Mouse (Mus musculus) heart, embryonic 10.5 days (tissue): ENCODE measurements at regions not wholly inside any gene's neighbourhood (a gene's known extent, or its start where the extent isn't known, plus 50 kb on each side); places are given as distances from the start of the nearest gene placed in this dataset.

Experiments used
- DNase-seq: peaks from one replicate; pipeline ENCODE4 v3.0.0-alpha.2; 2017; ENCODE audit warnings: low spot score
- H3K27ac ChIP-seq: fragments of 300-500 bp; sonication (generic); 2 replicates; pipeline ENCODE4 v1.5.1; 2016; ENCODE audit warnings: mild to moderate bottlenecking
- H3K27me3 ChIP-seq: fragments of 300-500 bp; sonication (generic); 2 replicates; pipeline ENCODE4 v1.6.1; 2016; ENCODE audit warnings: mild to moderate bottlenecking; ENCODE audit not compliant: poor library complexity, insufficient read depth, severe bottlenecking
- H3K36me3 ChIP-seq: fragments of 300-500 bp; sonication (generic); 2 replicates; pipeline ENCODE4 v1.6.1; 2016; ENCODE audit warnings: mild to moderate bottlenecking, moderate library complexity
- H3K4me1 ChIP-seq: fragments of 300-500 bp; sonication (generic); 2 replicates; pipeline ENCODE4 v1.6.1; 2016; ENCODE audit warnings: mild to moderate bottlenecking
- H3K4me3 ChIP-seq: fragments of 300-500 bp; sonication (generic); 2 replicates; pipeline ENCODE4 v1.5.1; 2016; ENCODE audit warnings: mild to moderate bottlenecking, moderate library complexity
- H3K9me3 ChIP-seq: fragments of 300-500 bp; sonication (generic); 2 replicates; pipeline ENCODE4 v1.6.1; 2016; ENCODE audit warnings: mild to moderate bottlenecking, moderate library complexity
- WGBS: fragments of 180-500 bp; shearing (Covaris S2); methylation state at CpG from one replicate; pipeline ENCODE4 v1.1.7; 2016; 5-methylcytosine and 5-hydroxymethylcytosine counted together

DNA sequence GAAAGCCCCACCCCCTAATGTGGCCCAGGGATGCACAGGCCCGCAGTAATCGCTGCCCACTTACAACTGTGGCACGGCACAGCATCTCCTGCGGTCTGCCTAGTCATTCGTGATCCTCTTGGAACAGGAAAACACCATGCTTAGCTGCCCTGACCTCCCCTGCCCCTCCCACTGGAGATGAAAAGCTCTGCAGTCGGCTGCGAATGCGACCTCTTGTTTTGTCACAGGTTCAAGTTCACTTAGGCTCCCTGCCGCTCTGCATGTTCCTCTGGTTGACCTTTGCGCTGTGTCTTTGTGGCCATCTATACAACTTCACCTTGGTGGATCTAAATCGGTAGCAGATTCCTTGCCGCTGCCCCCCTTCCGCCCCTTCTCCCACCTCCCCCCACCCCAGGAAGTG lies 210.8 kb downstream of the Prdm2 start:
- 36% methylated on average over 13 of the region's 13 CpGs for WGBS
- DNase-seq = no peak
- H3K27ac ChIP-seq = no peak overlapping the region
- H3K4me1 ChIP-seq = peaks cover 5% of the 10 kb centered on the region; the same call in 1 of the 2 replicates
- no peaks in the 10 kb centered on the region for H3K36me3 ChIP-seq
- no peaks in the 10 kb centered on the region for H3K9me3 ChIP-seq
- H3K27me3 ChIP-seq = peaks cover 10% of the 10 kb centered on the region; the same call in 1 of the 2 replicates
- no peak overlapping the region for H3K4me3 ChIP-seq

DNA sequence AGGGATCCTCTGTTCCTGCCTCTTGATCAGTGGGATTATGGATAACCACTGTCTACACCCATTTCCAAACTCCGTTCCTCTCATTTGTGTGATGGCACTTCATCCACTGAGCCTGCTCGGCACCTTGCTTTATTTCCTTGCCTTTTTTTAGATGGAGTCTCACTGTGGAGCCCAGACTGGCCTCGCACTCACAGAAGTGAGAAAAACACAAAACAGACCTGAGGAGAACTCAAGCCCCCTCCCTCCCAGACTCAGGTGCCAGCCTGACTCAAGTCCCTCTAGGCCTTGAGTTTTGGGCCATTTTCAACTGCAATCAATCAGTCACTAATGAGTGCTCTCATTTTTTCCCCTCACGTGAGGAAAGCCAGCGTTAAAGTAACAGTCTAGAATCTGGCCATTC lies 211.3 kb downstream of the Prdm2 start:
- Histone ChIP-seq H3K27me3 (peaks cover 10% of the 10 kb centered on the region; the same call in 1 of the 2 replicates), H3K4me3 (no peak overlapping the region), H3K4me1 (peaks cover 5% of the 10 kb centered on the region; the same call in 1 of the 2 replicates), H3K9me3 (no peaks in the 10 kb centered on the region), H3K36me3 (no peaks in the 10 kb centered on the region), H3K27ac (no peak overlapping the region)
- no peak for DNase-seq
- 56% methylated on average over 5 of the region's 5 CpGs for WGBS

GRCm38 (mm10) chr4:142996406-142996805 lies 216.4 kb downstream of the Prdm2 start:
- Histone ChIP-seq H3K9me3 (no peaks in the 10 kb centered on the region), H3K4me3 (no peak overlapping the region), H3K27ac (no peak overlapping the region), H3K4me1 (no peaks in the 10 kb centered on the region), H3K27me3 (no peaks in the 10 kb centered on the region), H3K36me3 (no peaks in the 10 kb centered on the region)
- 57% methylated on average over 4 of the region's 4 CpGs for WGBS
- DNase-seq = no peak

- Histone ChIP-seq H3K27ac (no peak overlapping the region), H3K4me1 (no peaks in the 10 kb centered on the region), H3K9me3 (no peaks in the 10 kb centered on the region), H3K4me3 (no peak overlapping the region), H3K36me3 (no peaks in the 10 kb centered on the region), H3K27me3 (no peaks in the 10 kb centered on the region)
- DNase-seq = no peak
- WGBS = 60% methylated on average over 4 of the region's 4 CpGs
Measured at GRCm38 (mm10) chr4:142991401-142991800, 221.4 kb downstream of the Prdm2 start.

DNA sequence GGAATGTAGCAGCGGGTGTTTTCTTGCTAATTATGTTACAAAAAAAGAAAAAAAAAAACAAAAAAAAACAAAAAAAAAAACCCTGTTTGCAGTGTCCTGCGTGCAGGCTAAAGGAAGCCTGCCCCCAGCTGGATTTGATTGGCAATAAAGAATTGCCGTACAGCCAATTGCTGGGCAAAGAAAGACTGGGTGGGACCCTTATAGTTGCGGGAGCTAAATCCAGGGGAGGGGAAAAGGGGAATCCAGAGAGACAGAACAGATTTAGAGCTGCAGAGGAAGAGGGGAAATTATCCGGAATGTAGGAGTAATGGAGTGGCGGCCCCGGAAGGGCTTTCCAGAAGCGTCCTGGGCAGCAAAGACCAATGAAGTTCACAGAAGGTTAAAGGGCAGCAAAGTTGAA lies 223.6 kb downstream of the Prdm2 start:
- DNase-seq = no peak
- H3K4me3 ChIP-seq = no peak overlapping the region

DNA sequence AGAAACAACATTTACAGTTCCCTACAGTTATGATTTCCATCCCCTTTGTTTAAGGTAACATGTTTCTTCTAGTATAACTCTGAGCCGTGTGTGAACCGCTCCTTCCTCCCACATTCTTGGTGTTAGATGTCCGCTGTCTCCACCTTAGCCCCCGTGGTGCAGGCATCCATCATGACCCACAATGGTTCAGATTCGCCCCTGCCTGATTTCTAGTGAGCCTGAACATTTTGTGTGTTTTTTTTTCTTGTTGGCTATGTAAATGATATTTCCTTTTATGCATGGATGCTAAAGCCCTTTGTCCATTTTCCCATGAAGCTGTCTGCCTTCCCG lies 229.5 kb downstream of the Prdm2 start:
- Histone ChIP-seq H3K4me3 (no peak overlapping the region), H3K36me3 (no peaks in the 10 kb centered on the region), H3K9me3 (no peaks in the 10 kb centered on the region), H3K4me1 (no peaks in the 10 kb centered on the region), H3K27ac (no peak overlapping the region), H3K27me3 (no peaks in the 10 kb centered on the region)
- no peak for DNase-seq
- WGBS = 70% methylated on average over 6 of the region's 6 CpGs

More for the DNA sequence above, 223.6 kb downstream of the Prdm2 start:
- Histone ChIP-seq H3K4me1 (no peaks in the 10 kb centered on the region), H3K9me3 (no peaks in the 10 kb centered on the region), H3K36me3 (no peaks in the 10 kb centered on the region), H3K27ac (no peak overlapping the region), H3K27me3 (no peaks in the 10 kb centered on the region)
- 8% methylated on average over 8 of the region's 8 CpGs for WGBS

GRCm38 (mm10) chr4:142982585-142983294 lies 230.1 kb downstream of the Prdm2 start:
- no peaks in the 10 kb centered on the region for H3K9me3 ChIP-seq
- DNase-seq = no peak
- 67% methylated on average over 8 of the region's 8 CpGs for WGBS
- H3K36me3 ChIP-seq = no peaks in the 10 kb centered on the region
- no peak overlapping the region for H3K4me3 ChIP-seq
- H3K27ac ChIP-seq = no peak overlapping the region
- no peaks in the 10 kb centered on the region for H3K4me1 ChIP-seq
- H3K27me3 ChIP-seq = no peaks in the 10 kb centered on the region

GRCm38 (mm10) chr4:142975620-142976019 lies 237.2 kb downstream of the Prdm2 start:
- H3K9me3 ChIP-seq = no peaks in the 10 kb centered on the region
- no peaks in the 10 kb centered on the region for H3K27me3 ChIP-seq
- H3K36me3 ChIP-seq = no peaks in the 10 kb centered on the region
- no peak overlapping the region for H3K4me3 ChIP-seq
- H3K4me1 ChIP-seq = no peaks in the 10 kb centered on the region
- DNase-seq = no peak
- 70% methylated on average over 11 of the region's 11 CpGs for whole genome bisulfite sequencing
- no peak overlapping the region for H3K27ac ChIP-seq

GRCm38 (mm10) chr4:142970040-142970439 lies 242.8 kb downstream of the Prdm2 start:
- Histone ChIP-seq H3K27ac (no peak overlapping the region), H3K9me3 (no peaks in the 10 kb centered on the region), H3K27me3 (no peaks in the 10 kb centered on the region), H3K4me3 (no peak overlapping the region), H3K4me1 (no peaks in the 10 kb centered on the region), H3K36me3 (no peaks in the 10 kb centered on the region)
- 84% methylated on average over 4 of the region's 4 CpGs for WGBS
- no peak for DNase-seq

- no peaks in the 10 kb centered on the region for H3K36me3 ChIP-seq
- no peak overlapping the region for H3K27ac ChIP-seq
- no peak overlapping the region for H3K4me3 ChIP-seq
- DNase-seq = no peak
- H3K9me3 ChIP-seq = no peaks in the 10 kb centered on the region
- no peaks in the 10 kb centered on the region for H3K27me3 ChIP-seq
- WGBS = 92% methylated on average over 2 of the region's 2 CpGs
- no peaks in the 10 kb centered on the region for H3K4me1 ChIP-seq
Measured at GRCm38 (mm10) chr4:142967604-142968003, 245.2 kb downstream of the Prdm2 start.

DNA sequence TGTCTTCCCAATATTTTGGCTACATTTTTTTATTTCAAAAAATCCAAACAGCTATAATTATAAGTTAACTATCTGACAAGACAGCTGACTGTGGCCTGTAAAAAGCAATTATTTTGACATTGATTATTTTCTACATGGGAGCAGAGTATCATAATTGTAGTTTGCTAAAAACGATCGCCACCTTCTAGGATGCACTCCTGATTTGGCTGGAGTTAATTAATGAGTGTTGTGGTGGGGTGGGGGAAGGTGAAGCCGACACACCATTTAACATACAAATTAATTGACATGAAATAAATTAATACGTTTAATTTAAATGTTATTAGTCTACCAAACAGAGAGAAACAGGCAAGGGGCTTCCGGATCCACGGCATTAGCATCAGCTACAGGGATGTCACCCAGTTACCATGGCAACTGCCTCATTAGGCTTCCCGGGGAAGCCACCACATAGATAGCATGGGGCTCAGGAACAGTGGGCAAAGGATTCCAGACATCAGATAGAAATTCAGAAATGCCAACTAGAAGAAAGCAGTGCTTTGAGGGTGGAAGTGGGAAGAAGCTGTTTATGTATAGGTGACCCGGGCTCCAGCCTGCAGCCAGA lies 255.9 kb downstream of the Prdm2 start:
- Histone ChIP-seq H3K27ac (no peak overlapping the region), H3K27me3 (no peaks in the 10 kb centered on the region), H3K4me1 (no peaks in the 10 kb centered on the region), H3K36me3 (no peaks in the 10 kb centered on the region), H3K9me3 (no peaks in the 10 kb centered on the region; the same call in 1 of the 2 replicates), H3K4me3 (no peak overlapping the region)
- DNase-seq = no peak
- 68% methylated on average over 8 of the region's 8 CpGs for WGBS

- H3K27ac ChIP-seq = no peak overlapping the region
- DNase-seq = no peak
- H3K36me3 ChIP-seq = no peaks in the 10 kb centered on the region
- WGBS = 82% methylated on average over 5 of the region's 5 CpGs
- no peak overlapping the region for H3K4me3 ChIP-seq
- H3K27me3 ChIP-seq = no peaks in the 10 kb centered on the region
- H3K4me1 ChIP-seq = no peaks in the 10 kb centered on the region
- H3K9me3 ChIP-seq = no peaks in the 10 kb centered on the region; the same call in 1 of the 2 replicates
Measured at GRCm38 (mm10) chr4:142956376-142956775, 256.4 kb downstream of the Prdm2 start.

- WGBS = 67% methylated on average over 9 of the region's 9 CpGs
- H3K4me3 ChIP-seq = no peak overlapping the region
- no peaks in the 10 kb centered on the region for H3K36me3 ChIP-seq
- H3K4me1 ChIP-seq = no peaks in the 10 kb centered on the region
- H3K9me3 ChIP-seq = no peaks in the 10 kb centered on the region
- DNase-seq = no peak
- no peak overlapping the region for H3K27ac ChIP-seq
- no peaks in the 10 kb centered on the region for H3K27me3 ChIP-seq
Measured at GRCm38 (mm10) chr4:142953724-142954123, 259.1 kb downstream of the Prdm2 start.

DNA sequence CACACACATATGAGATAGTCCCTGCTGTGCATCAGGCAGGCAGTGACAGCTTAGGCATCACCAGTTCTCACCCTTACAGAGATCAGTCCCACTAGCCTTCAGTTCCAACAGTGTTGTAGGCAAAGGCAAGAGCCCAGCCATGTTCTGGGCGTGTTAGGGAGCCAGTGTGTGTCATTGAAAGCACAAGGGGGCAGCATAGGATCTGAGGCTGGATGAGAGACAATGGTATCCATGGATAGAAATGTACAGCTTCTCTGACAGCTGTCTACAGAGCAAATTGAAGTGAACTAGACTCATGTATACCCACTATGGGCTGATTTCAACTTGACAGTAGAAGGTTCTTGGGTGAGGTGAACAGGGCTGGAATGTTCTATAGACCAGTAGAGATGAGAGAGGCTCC lies 259.9 kb downstream of the Prdm2 start:
- 54% methylated on average over 1 of the region's 1 CpGs for WGBS
- no peaks in the 10 kb centered on the region for H3K36me3 ChIP-seq
- H3K27ac ChIP-seq = no peak overlapping the region
- no peak for DNase-seq
- H3K9me3 ChIP-seq = no peaks in the 10 kb centered on the region
- H3K27me3 ChIP-seq = no peaks in the 10 kb centered on the region
- no peaks in the 10 kb centered on the region for H3K4me1 ChIP-seq
- no peak overlapping the region for H3K4me3 ChIP-seq
